ENCODE assay signal across 9 mouse cellular contexts in the genomic region with DNA sequence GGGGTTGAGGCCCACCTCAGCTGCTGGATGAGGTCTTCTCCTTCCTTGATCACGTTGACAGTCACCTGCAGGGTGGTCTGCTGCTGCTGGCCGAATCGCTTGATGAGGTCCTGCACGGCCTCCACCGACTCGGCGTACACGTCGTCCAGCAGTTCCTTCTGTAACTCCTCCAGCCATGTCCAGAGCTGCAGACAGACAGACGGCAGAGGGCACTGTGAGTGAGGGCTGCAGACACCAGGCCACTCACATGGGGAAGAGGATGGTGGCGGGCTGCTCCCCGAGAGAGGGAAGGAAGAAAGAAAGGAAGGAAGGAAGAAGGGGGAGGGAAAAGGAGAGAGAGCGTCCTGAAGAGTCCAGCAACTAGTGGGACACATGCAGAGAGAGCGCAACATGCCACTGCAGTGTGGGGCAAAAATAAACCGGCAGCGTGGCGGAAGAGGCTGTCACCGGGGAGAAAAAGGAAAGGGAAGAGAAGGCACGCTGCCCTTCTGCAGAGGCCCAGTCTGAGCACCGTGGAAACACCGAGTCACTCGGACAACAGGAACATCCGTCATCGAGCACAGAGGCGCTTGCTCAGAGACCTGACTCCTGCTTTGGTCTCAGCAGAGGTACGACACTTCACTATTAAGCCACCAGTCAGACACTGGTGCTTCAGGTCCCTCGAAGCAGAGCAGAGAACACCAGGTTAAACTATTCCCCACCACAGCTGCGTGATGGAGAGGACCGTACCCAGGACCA.
DNase-seq lines count a peak whose midpoint lies in the region; ATAC-seq and TF ChIP-seq lines count a peak whose summit lies in the region.
"Had no signal": no experiment of that assay in that cellular context is flagged by ENCODE, and none has a peak within 500 bp of the region (broad histone marks: within the 10 kb centered on the region; RNA-seq: fewer than 3 reads in every experiment).

No protein-coding gene starts in this region.

- no peak for TF ChIP-seq POLR2A in ES-Bruce4 (IDR thresholded peaks at IDR 0.05; ENCODE audit: insufficient read depth, low read length)

- WGBS in liver, embryonic 13.5 days (ENCODE audit: insufficient replicate concordance): 12% methylated on average over 29 of the region's 29 CpGs

- H3K4me2 ChIP-seq in liver, embryonic 13.5 days: peak overlapping the region; percentile 65
- H3K4me2 ChIP-seq: limb, embryonic 15.5 days had no signal

- no peak for TF ChIP-seq EP300 in ES-Bruce4 (IDR thresholded peaks at IDR 0.05; ENCODE audit: insufficient read depth, low read depth, low read length)

- no peaks in the 10 kb centered on the region for H3K4me1 ChIP-seq in ES-Bruce4 (ENCODE audit: control insufficient read depth, insufficient read depth, low read length)
- peaks cover 21% of the 10 kb centered on the region for H3K4me1 ChIP-seq in liver, embryonic 13.5 days (replicated peaks)
- H3K4me1 ChIP-seq: limb, embryonic 15.5 days had no signal

- H3K9me3 ChIP-seq in ES-Bruce4 (replicated peaks; ENCODE audit: control insufficient read depth, insufficient read depth, low read length, poor library complexity, severe bottlenecking): no peaks in the 10 kb centered on the region
- H3K9me3 ChIP-seq in liver, embryonic 13.5 days (replicated peaks): no peaks in the 10 kb centered on the region
- H3K9me3 ChIP-seq: limb, embryonic 15.5 days had no signal

- peak; percentile 79 for ATAC-seq in liver, embryonic 13.5 days (ENCODE audit: low read depth)

- no peaks in the 10 kb centered on the region for H3K36me3 ChIP-seq in ES-Bruce4 (ENCODE audit: control insufficient read depth, insufficient read depth, low read length, poor library complexity, severe bottlenecking)
- peaks cover 13% of the 10 kb centered on the region for H3K36me3 ChIP-seq in liver, embryonic 13.5 days
- no peaks in the 10 kb centered on the region; the same call in 1 of the 2 replicates for H3K36me3 ChIP-seq in splenic B cell, adult 2 months (ENCODE audit: control insufficient read depth, insufficient read depth, low read length, poor library complexity, severe bottlenecking)

- no peak overlapping the region for H3K4me3 ChIP-seq in ES-Bruce4 (ENCODE audit: low read depth, low read length)
- peak overlapping the region; percentile 47 for H3K4me3 ChIP-seq in liver, embryonic 13.5 days (replicated peaks)
- H3K4me3 ChIP-seq: limb, embryonic 15.5 days had no signal

- H3K9ac ChIP-seq in ES-Bruce4 (ENCODE audit: low read depth, poor library complexity, severe bottlenecking): no peak overlapping the region
- peak overlapping the region; percentile 45 for H3K9ac ChIP-seq in liver, embryonic 13.5 days
- H3K9ac ChIP-seq: limb, embryonic 15.5 days had no signal

- H3K27me3 ChIP-seq in ES-Bruce4 (ENCODE audit: control insufficient read depth, insufficient read depth, low read length, poor library complexity, severe bottlenecking): no peaks in the 10 kb centered on the region
- no peaks in the 10 kb centered on the region for H3K27me3 ChIP-seq in liver, embryonic 13.5 days
- H3K27me3 ChIP-seq in splenic B cell, adult 2 months (ENCODE audit: control insufficient read depth, insufficient read depth, low read length, poor library complexity, severe bottlenecking): no peaks in the 10 kb centered on the region
- H3K27me3 ChIP-seq: limb, embryonic 15.5 days had no signal

- intact Hi-C loops in heart, postnatal 10 days (cut with DNase I): loop anchor here (2.0 kb wide), 1 partner anchor 27 kb away; no protein-coding TSS in a partner anchor

- H3K27ac ChIP-seq in ES-Bruce4 (ENCODE audit: insufficient read depth, low read length): no peak overlapping the region
- H3K27ac ChIP-seq in liver, embryonic 13.5 days: no peak overlapping the region
- H3K27ac ChIP-seq: limb, embryonic 15.5 days had no signal

- TF ChIP-seq CTCF in ES-Bruce4 (IDR thresholded peaks at IDR 0.05; ENCODE audit: low read depth, low read length): peak; percentile 25

- peak; percentile 44 for DNase-seq in CD4-positive helper T cell, adult 2 months (ENCODE audit: low read depth, low spot score)
- peak; percentile 43 to 50 for DNase-seq in heart, postnatal 10 days
- DNase-seq in liver, embryonic 13.5 days: no peak
- peak; percentile 59 for DNase-seq in splenic B cell, adult 2 months (ENCODE audit: low read depth, low spot score)
- no peak for DNase-seq in urinary bladder, adult 2 months (ENCODE audit: low spot score)
- no peak for DNase-seq in Muller cell, postnatal 12 days (ENCODE audit: inconsistent ontology term)
- no peak for DNase-seq in cerebellum, postnatal 14 days

Comparison
In these comparisons a context has a peak if more than half of its experiments do, and no peak if none do; other contexts are left out.
1. DNase-seq: peak in CD4-positive helper T cell, adult 2 months (single experiment), heart, postnatal 10 days (2 of 2) and splenic B cell, adult 2 months (single experiment); none in liver, embryonic 13.5 days (single experiment), urinary bladder, adult 2 months (single experiment), Muller cell, postnatal 12 days (single experiment) and cerebellum, postnatal 14 days (0 of 2).